Mouse (Mus musculus) kidney, adult 9 months (tissue): ENCODE measurements around the gene Zfp335.
"Not testable (repeated sequence)": the region's sequence is repeated elsewhere in the genome, so short reads cannot be mapped to it uniquely, and the experiment has no call there.

Experiments used
- DNase-seq: peaks from one replicate; pipeline ENCODE4 v3.0.0; 2022

The Zfp335 gene

GRCm38 (mm10) chr2:164892696-164893216, 18.8 kb downstream of the Zfp335 start:
- no peak for DNase-seq

DNA sequence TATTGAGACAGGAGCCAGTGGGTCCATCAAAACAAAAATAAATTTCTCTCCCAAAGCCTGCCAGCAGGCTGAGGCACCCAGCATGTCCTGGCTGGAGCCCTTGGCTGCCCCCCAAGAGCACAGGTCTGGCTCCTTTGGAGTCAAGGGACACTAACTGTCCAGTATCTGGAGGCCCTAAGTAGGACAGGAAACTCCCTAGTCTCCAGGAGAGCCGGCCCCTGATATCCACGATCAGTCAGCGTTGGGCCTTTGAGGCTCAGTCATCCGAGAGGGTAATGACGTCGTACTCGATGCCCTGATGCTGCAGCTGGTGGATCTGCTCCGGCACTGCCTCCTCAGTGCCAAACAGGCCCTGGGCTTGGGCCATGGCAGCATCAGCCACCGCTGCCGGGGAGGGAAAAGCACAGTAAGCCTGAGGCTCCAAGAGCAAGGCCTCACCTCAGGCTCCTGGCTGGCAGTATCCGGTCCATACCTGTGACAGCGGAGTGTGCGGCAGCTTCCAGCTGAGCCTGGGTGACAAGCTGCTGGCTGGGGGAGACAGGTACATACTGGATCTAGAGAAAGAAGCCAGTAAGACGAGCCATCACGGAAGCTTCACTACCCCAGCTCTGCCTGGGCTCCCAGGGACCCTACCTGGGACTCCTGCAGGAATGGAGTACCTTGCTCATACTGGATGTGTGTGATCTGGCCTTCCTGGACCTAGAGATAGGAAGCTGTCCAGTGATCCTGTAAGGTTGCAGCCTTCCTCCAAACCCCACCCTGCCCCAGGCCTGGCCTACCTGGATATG, 19.5 kb downstream of the Zfp335 start:
- no peak for DNase-seq

GRCm38 (mm10) chr2:164891056-164891834, 20.3 kb downstream of the Zfp335 start:
- DNase-seq, result no peak

DNA sequence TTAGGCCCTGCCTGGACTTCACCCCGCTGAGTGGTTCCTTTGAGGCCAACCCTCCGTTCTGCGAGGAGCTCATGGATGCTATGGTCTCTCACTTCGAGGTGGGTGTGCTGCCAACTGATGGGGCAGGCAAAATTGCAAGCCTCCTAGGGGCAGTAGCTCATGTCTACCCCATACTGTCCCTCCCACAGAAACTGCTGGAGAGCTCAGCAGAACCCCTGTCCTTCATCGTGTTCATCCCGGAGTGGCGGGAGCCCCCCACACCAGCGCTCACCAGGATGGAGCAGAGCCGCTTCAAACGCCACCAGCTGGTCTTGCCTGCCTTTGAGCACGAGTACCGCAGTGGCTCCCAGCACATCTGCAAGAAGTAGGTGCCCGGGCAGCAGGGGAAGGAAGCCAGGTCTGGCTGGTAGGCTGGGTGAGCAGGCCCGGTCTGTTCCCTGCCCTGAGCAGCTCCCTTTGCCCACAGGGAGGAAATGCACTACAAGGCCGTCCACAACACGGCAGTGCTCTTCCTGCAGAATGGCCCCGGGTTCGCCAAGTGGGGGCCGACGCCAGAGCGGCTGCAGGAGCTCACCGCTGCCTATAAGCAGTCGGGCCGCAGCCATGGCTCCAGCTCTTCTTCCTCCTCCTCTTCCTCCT, 21.0 kb downstream of the Zfp335 start:
- no peak for DNase-seq

GRCm38 (mm10) chr2:164889960-164890359, 21.6 kb downstream of the Zfp335 start:
- DNase-seq, result no peak

DNA sequence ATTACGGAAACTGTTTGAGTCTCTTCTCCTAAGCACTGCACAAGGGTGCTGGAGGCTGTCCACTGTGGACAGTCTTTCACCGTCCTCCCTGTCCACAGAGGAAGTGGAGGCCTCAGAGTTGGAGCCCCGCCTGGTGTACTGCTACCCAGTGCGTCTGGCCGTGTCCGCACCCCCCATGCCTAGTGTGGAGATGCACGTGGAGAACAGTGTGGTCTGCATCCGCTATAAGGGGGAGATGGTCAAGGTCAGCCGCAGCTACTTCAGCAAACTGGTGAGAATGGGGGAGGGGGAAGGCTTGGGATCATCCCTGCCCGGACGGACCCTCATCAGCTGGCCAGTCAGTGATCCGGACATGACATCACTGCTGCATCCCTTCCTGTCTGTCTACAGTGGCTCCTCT, 22.6 kb downstream of the Zfp335 start:
- no peak for DNase-seq

GRCm38 (mm10) chr2:164886617-164887016, 24.9 kb downstream of the Zfp335 start:
- no peak for DNase-seq

- DNase-seq, result no peak
These were observed 25.8 kb downstream of the Zfp335 start for GRCm38 (mm10) chr2:164885788-164886187.

DNA sequence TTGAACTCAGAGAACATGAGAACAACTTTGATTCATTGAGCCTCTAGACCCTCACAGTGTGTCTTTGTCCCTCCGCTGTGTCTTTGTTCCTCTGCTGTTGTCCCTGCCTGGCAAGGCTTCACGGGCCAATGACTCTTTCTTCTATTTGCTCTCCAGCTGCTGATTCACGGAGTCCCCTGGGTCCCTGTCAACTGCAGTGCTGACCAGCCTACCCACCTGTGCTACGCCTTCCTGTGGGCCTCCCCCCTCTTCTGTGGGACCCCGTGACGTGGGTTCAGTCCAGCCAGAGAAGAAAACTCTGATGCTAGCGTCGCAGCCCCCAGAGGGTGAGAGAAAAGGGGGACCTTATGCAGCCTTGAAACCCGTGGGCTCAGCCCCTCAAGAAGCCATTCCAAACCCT, 28.9 kb downstream of the Zfp335 start:
- no peak for DNase-seq

DNA sequence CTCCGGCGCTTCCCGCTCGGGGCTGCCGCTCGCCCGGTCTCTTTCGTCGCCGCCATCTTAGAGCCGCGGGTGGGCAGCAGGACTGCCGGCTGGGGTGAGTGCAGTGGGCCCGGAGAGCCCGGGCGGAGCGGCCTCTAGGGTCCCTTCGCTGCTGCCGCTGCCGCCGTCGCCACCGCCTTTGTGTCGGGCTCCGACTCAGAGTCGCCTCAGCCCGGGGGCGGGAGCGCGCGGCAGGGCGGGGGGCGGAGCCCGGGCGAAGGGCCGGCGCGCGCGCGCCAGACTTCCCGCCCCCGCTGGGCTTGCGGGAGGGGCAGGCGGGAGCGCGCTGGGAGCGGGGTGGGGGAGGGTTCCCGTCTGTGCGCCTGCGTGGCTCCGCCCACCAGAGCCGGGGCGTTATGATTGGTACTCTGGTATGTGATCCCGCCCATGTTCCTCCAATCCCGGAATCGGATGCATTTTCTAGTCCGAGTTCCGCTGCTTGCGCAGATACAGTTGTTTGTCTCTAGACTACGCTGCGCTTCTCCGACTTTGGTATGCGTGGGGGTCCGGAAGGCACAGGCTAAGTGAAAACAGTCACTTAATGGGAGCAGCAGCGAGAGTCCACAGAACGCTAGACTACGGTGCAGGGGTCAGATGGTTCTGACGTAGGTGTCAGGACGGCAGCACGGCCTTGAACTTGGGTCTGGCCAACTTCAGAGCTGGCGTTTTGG, 31.8 kb downstream of the Zfp335 start:
- DNase-seq, result peak; percentile 96

DNA sequence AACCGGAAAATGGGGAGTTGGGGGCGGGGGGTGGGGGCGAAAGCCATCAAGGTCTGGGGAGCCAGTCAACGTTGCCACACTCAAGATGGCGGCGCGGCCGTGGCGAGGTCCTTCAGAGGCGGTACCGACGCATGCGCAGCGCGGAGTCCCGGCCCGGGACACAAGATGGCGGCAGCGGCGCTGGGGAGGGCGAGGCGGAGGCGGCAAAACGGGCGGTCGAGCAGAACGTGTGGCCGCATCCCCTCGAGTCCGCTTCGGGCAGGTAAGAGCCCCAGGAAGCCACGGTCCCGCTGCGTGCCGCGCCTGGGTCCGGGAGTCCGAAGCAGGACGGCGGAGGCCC, 32.4 kb downstream of the Zfp335 start, which contains the start of gene Pcif1:
Pcif1 (plus strand) TSS at position 77 of the 340 bp plus-strand sequence.
- DNase-seq, result peak; percentile 94

GRCm38 (mm10) chr2:164878509-164879227, 32.9 kb downstream of the Zfp335 start:
- peak; percentile 91 for DNase-seq

DNA sequence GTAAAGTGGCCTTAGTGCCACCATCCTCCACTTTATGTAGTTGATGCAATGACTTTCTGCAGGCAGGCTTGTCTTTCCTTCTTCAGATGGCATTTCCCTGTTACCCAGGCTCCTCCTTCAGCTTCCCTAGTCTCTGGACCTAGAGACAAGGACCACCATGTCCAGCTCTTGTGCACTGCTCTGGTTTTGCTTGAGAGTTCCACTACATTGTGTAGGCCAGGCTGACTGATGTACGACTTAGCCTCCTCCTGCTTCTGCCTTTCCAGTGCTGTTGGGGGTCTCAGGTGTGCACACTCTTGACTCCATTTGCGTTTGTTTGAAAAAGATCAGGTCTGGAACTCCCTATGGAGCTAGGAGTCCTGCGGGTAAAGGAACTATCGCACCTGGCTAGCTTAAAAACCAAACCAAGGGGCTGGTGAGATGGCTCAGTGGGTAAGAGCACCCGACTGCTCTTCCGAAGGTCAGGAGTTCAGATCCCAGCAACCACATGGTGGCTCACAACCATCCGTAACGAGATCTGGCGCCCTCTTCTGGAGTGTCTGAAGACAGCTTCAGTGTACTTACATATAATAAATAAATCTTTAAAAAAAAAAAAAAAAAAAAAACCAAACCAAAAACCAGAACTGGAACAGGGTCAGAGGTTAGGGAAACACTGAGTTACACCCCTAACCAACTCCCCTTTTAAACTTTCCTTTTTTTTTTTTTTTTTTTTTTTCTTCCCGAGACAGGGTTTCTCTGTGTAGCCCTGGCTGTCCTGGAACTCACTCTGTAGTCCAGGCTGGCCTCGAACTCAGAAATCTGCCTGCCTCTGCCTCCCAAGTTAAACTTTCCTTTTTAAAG, 34.0 kb downstream of the Zfp335 start:
- not testable (repeated sequence) for DNase-seq

DNA sequence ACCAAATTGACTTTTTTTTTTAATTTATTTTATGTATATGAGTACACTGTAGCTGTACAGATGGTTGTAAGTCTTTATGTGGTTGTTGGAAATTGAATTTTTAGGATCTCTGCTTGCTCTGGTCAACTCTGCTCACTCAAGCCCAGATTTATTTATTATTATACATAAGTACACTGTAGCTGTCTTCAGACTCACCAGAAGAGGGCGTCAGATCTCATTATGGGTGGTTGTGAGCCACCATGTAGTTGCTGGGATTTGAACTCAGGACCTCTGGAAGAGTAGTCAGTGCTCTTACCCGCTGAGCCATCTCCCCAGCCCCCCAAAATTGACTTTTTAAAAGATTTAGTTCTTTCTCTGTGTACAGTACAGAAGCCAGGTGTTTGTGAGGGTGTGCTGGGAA, 35.9 kb downstream of the Zfp335 start:
- not testable (repeated sequence) for DNase-seq

DNA sequence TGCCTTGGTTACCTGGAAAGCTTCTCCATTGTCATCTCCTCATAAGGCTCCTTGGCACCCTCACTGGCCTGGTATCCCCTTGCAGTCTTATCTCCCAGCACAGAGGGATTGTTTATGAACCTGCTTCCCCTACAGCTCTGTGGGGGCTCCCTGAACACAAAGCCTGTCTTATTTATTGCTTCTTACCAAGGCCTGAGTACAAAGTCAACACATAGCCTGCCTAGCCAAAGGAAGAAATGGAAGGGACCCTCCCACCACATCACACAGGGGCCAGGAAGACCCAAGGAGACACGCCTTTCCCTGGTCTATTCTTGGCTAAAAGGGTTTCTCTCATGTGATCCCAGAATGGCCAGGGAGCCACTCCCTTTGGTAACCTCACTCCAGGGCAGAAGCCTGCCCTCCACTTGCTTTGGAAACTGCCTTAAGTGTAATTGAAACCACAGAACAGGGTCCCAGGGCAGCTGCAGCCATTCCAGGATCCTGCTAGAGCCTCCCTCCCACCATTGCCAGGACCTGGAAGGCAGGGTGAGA, 37.3 kb downstream of the Zfp335 start:
- peak; percentile 61 for DNase-seq

DNA sequence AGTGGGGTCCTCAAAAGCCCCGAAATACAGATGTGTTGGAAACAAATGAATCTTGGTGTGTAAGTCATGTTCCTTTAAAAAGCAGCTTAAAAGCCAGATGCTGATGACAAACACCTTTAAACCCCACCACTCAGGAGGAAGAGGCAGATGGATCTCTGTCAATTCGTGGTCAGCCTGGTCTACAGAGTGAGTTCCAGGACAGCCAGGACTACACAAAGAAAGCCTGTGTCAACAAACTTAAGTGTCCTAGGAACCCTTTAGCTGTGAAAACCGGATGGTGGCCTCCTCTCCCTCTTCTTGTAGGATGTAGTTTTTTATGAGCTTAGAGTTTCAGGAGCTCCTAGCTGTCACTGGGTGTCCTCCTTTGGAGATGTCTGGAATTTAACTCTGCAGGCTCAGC, 37.9 kb downstream of the Zfp335 start:
- no peak for DNase-seq

- no peak for DNase-seq
These were observed 39.8 kb downstream of the Zfp335 start for GRCm38 (mm10) chr2:164871602-164872303.

GRCm38 (mm10) chr2:164868491-164868890, 43.1 kb downstream of the Zfp335 start:
- no peak for DNase-seq

DNA sequence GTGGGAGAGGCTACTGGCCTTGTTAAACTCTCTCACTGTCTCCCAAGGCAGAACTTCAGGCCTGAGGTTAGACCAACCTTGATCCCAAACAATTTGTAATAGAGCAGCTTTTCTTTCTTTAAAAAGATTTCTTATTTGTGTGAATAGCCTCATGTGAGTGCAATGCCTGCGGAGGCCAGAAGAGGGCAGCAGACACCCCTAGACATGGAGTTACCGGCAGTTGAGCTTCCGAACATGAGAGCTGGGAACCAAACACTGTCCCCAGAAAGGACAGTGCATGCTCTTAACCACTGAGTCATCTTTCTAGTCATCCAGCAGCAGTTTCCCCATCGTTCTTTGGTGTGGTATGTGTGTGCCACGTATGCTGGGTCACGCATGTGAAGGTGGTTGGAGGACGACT, 44.0 kb downstream of the Zfp335 start:
- no peak for DNase-seq
